9 mouse cellular contexts compared by ENCODE assay signal in genomic region chr12:75352410-75352809, GRCm38 (mm10). TPM values are rescaled to one million over a fixed set of nuclear protein-coding genes. Genes with fewer than 3 reads are reported as not detected.
A peak's percentile ranks its signal among the peaks of the same experiment; 100 is the strongest.
DNase-seq lines count a peak whose midpoint lies in the region; ATAC-seq lines count a peak whose summit lies in the region.
"Had no signal": no experiment of that assay in that cellular context is flagged by ENCODE, and none has a peak within 500 bp of the region (broad histone marks: within the 10 kb centered on the region; RNA-seq: fewer than 3 reads in every experiment).

No protein-coding gene starts in this region.

- H3K9me3 ChIP-seq in intestine, embryonic 15.5 days, result no peaks in the 10 kb centered on the region
- no peaks in the 10 kb centered on the region for H3K9me3 ChIP-seq in lung, embryonic 16.5 days (ENCODE audit: control insufficient read depth, low read length)
- H3K9me3 ChIP-seq: forebrain, embryonic 10.5 days had no signal

- peak; percentile 91 for ATAC-seq in intestine, embryonic 15.5 days
- peak; percentile 69 for ATAC-seq in lung, embryonic 16.5 days (ENCODE audit: low read depth)

- H3K36me3 ChIP-seq in intestine, embryonic 15.5 days, result no peaks in the 10 kb centered on the region
- no peaks in the 10 kb centered on the region for H3K36me3 ChIP-seq in lung, embryonic 16.5 days (ENCODE audit: control insufficient read depth, insufficient read depth, low read length)
- H3K36me3 ChIP-seq: forebrain, embryonic 10.5 days had no signal

- WGBS in intestine, embryonic 15.5 days, result 10% methylated on average over 6 of the region's 6 CpGs
- 25% methylated on average over 6 of the region's 6 CpGs for WGBS in lung, embryonic 16.5 days

- 0 out of 2 replicates have a peak, but pooled peaks cover 10% of the 10 kb centered on the region for H3K4me1 ChIP-seq in intestine, embryonic 15.5 days (replicated peaks)
- peaks cover 3% of the 10 kb centered on the region; the same call in 1 of the 2 replicates for H3K4me1 ChIP-seq in lung, embryonic 16.5 days (replicated peaks; ENCODE audit: control insufficient read depth, insufficient read depth, low read length)

- no peak overlapping the region for H3K4me3 ChIP-seq in intestine, embryonic 15.5 days (replicated peaks)
- no peak overlapping the region for H3K4me3 ChIP-seq in lung, embryonic 16.5 days (ENCODE audit: low read length)
- H3K4me3 ChIP-seq: forebrain, embryonic 10.5 days had no signal

- no peaks in the 10 kb centered on the region for H3K27me3 ChIP-seq in intestine, embryonic 15.5 days (replicated peaks)
- no peaks in the 10 kb centered on the region for H3K27me3 ChIP-seq in lung, embryonic 16.5 days (ENCODE audit: control insufficient read depth, insufficient read depth, low read depth, low read length)

- H3K9ac ChIP-seq in intestine, embryonic 15.5 days, result no peak overlapping the region
- no peak overlapping the region for H3K9ac ChIP-seq in lung, embryonic 16.5 days (ENCODE audit: low read length)

- no peak overlapping the region for H3K27ac ChIP-seq in intestine, embryonic 15.5 days
- no peak overlapping the region for H3K27ac ChIP-seq in lung, embryonic 16.5 days (ENCODE audit: low read length)
- H3K27ac ChIP-seq: forebrain, embryonic 10.5 days had no signal

- peak; percentile 17 for DNase-seq in adrenal gland, postnatal 14 days
- DNase-seq in adrenal gland, adult 18-20 months (ENCODE audit: low spot score in 2 of 2), result no peak
- DNase-seq in NIH3T3 (ENCODE audit: low read depth), result peak; percentile 64
- no peak for DNase-seq in embryo, embryonic 9.5 days (ENCODE audit: extremely low spot score)
- no peak for DNase-seq in left cerebral cortex, adult 8-10 months (ENCODE audit: low spot score in 2 of 2)
- no peak for DNase-seq in layer of hippocampus, postnatal 14 days (ENCODE audit: low spot score in 2 of 2)

- H3K4me2 ChIP-seq in intestine, embryonic 15.5 days (replicated peaks), result peak overlapping the region; percentile 5; the same call in 1 of the 2 replicates
- 0 out of 2 replicates have a peak overlapping the region, but pooled peaks have one; percentile 6 for H3K4me2 ChIP-seq in lung, embryonic 16.5 days (ENCODE audit: low read depth, low read length)

RNA-seq across cellular contexts. Expression of gene Rhoj, which starts 44.3 kb away (rescaled TPM):
- total RNA-seq in adrenal gland, postnatal 14 days (2021), result 23.1 and 26.7 TPM in 2 replicates
- total RNA-seq in adrenal gland, adult 18-20 months (2021), result 10 to 100 TPM; 12.1 to 19.9 TPM
- polyA plus RNA-seq in intestine, embryonic 15.5 days (2015; fragmentation: Nextera tagmentation; extraction: Ambion mirVana), result 37.7 and 38.4 TPM in 2 replicates
- 66.0 and 69.7 TPM in 2 replicates for polyA plus RNA-seq in lung, embryonic 16.5 days (2015; fragmentation: Nextera tagmentation; extraction: Ambion mirVana)
- 1 to 10 TPM; 3.5 to 5.2 (median 4.0) TPM for total RNA-seq in left cerebral cortex, adult 8-10 months (2022)
- 1 to 10 TPM; 6.1 to 6.4 TPM for total RNA-seq in layer of hippocampus, postnatal 14 days (2021)

Comparison
In these comparisons a context has a peak if more than half of its experiments do, and no peak if none do; other contexts are left out.
1. DNase-seq: peak in adrenal gland, postnatal 14 days (single experiment) and NIH3T3 (single experiment); none in adrenal gland, adult 18-20 months (0 of 2), embryo, embryonic 9.5 days (single experiment), left cerebral cortex, adult 8-10 months (0 of 2) and layer of hippocampus, postnatal 14 days (0 of 2).